Mouse (Mus musculus): ENCODE measurements around the gene Lrrc1. TPM values are rescaled to one million over a fixed set of nuclear protein-coding genes. Genes with fewer than 3 reads are reported as not detected.

The Lrrc1 gene
- polyA plus RNA-seq, 1 experiment from 2014 or later: 5.0 TPM

DNA sequence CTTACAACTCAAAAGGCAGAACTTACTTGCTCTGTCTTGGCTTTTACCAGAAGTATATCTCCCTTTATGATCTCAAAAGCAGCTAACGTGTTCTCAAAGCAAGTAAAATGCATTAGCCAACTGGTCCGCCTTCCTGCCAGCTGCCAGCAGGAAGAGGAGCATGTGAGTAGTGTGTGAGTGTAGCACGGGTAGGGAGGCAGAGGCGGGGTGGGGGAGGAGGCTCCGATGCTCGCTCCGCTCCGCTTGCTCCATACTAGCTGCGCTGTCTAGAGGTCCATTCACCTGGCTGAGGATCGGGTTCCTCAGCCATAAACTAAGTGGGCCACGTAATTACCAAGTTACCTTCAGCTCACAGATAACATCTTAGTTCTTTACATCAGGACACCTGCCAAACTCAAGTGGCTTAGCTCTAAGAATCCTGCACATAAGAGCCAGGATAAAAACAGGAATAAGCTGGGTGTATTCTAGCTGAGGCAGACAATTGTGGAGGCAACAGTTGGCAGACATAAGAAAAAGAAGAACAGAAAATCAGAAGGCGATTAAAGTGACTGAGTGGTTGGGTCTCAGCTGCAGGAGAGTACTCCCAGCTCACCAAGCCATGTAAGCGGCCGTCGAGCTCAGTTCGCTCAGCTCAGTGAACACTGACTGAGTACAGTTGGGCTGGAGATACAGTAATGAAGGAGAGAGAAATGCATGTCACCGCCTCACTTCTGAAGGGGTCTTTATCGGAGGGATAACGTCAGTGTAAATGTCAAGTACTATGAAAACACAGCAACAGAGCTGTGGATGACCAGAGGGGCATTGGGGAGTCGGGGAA, 74.7 kb downstream of the Lrrc1 start:
- Histone ChIP-seq H3K4me1 (ENCODE audit: control insufficient read depth, insufficient read depth, low read length) (no peaks in the 10 kb centered on the region; the same call in 1 of the 2 replicates), H3K9me3 (ENCODE audit: control insufficient read depth, low read length) (no peaks in the 10 kb centered on the region), H3K27ac (ENCODE audit: low read depth, low read length) (no peak overlapping the region), H3K9ac (ENCODE audit: low read length) (no peak overlapping the region), H3K4me3 (ENCODE audit: low read depth, low read length) (no peak overlapping the region), H3K36me3 (ENCODE audit: control insufficient read depth, insufficient read depth, low read length) (no peaks in the 10 kb centered on the region), H3K27me3 (ENCODE audit: control insufficient read depth, insufficient read depth, low read length) (no peaks in the 10 kb centered on the region), H3K4me2 (no peak overlapping the region)
- ATAC-seq (ENCODE audit: low FRiP score): 0 out of 2 replicates have a peak, but pooled peaks have one; percentile 57
- peak; percentile 57 for DNase-seq (ENCODE audit: low spot score, missing footprints)
- WGBS: 83% methylated on average over 20 of the region's 20 CpGs

- no peak for DNase-seq (ENCODE audit: low spot score, missing footprints)
- 87% methylated on average over 5 of the region's 5 CpGs for WGBS
- no peak for ATAC-seq (ENCODE audit: low FRiP score)
- no peaks in the 10 kb centered on the region for H3K9me3 ChIP-seq (ENCODE audit: control insufficient read depth, low read length)
- H3K27ac ChIP-seq (ENCODE audit: low read depth, low read length): no peak overlapping the region
- no peaks in the 10 kb centered on the region for H3K27me3 ChIP-seq (ENCODE audit: control insufficient read depth, insufficient read depth, low read length)
- no peak overlapping the region for H3K4me3 ChIP-seq (ENCODE audit: low read depth, low read length)
- H3K36me3 ChIP-seq (ENCODE audit: control insufficient read depth, insufficient read depth, low read length): no peaks in the 10 kb centered on the region
- H3K9ac ChIP-seq (ENCODE audit: low read length): no peak overlapping the region
- H3K4me1 ChIP-seq (ENCODE audit: control insufficient read depth, insufficient read depth, low read length): no peaks in the 10 kb centered on the region; the same call in 1 of the 2 replicates
- no peak overlapping the region for H3K4me2 ChIP-seq
Measured at GRCm38 (mm10) chr9:77466926-77467325, 77.7 kb downstream of the Lrrc1 start.

- Histone ChIP-seq H3K36me3 (ENCODE audit: control insufficient read depth, insufficient read depth, low read length) (no peaks in the 10 kb centered on the region), H3K27ac (ENCODE audit: low read depth, low read length) (no peak overlapping the region), H3K9ac (ENCODE audit: low read length) (no peak overlapping the region), H3K4me2 (no peak overlapping the region), H3K4me1 (ENCODE audit: control insufficient read depth, insufficient read depth, low read length) (no peaks in the 10 kb centered on the region; the same call in 1 of the 2 replicates), H3K27me3 (ENCODE audit: control insufficient read depth, insufficient read depth, low read length) (no peaks in the 10 kb centered on the region), H3K9me3 (ENCODE audit: control insufficient read depth, low read length) (no peaks in the 10 kb centered on the region), H3K4me3 (ENCODE audit: low read depth, low read length) (no peak overlapping the region)
- DNase-seq (ENCODE audit: low spot score, missing footprints) (no peak), ATAC-seq (ENCODE audit: low FRiP score) (no peak)
- 84% methylated on average over 11 of the region's 11 CpGs for WGBS
Measured at GRCm38 (mm10) chr9:77465401-77465800, 79.3 kb downstream of the Lrrc1 start.

DNA sequence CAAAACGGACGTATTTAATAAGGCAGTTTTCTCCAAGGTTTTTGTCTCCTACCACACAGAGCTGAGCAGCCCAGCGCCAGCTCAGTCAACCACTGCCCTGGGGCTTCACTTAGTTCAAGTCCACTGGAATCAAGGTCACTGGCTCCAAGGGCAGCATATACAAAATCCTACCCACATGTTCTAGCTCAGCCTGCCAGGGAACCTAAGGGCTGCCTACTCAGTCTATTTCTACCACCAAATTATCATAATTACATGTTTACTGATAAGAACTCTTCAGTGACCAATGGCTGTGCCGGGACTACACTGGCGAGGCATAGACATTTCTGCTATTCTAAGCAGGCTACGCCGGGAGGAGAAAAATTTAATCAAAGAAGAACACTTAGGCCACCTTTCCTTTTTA, 80.8 kb downstream of the Lrrc1 start:
- Histone ChIP-seq H3K4me1 (ENCODE audit: control insufficient read depth, insufficient read depth, low read length) (no peaks in the 10 kb centered on the region), H3K36me3 (ENCODE audit: control insufficient read depth, insufficient read depth, low read length) (no peaks in the 10 kb centered on the region), H3K27ac (ENCODE audit: low read depth, low read length) (no peak overlapping the region), H3K4me3 (ENCODE audit: low read depth, low read length) (no peak overlapping the region), H3K4me2 (no peak overlapping the region), H3K27me3 (ENCODE audit: control insufficient read depth, insufficient read depth, low read length) (no peaks in the 10 kb centered on the region), H3K9ac (ENCODE audit: low read length) (no peak overlapping the region), H3K9me3 (ENCODE audit: control insufficient read depth, low read length) (no peaks in the 10 kb centered on the region)
- no peak; the same call in 1 of the 2 replicates for ATAC-seq (ENCODE audit: low FRiP score)
- DNase-seq (ENCODE audit: low spot score, missing footprints): no peak
- WGBS: 88% methylated on average over 7 of the region's 7 CpGs

DNA sequence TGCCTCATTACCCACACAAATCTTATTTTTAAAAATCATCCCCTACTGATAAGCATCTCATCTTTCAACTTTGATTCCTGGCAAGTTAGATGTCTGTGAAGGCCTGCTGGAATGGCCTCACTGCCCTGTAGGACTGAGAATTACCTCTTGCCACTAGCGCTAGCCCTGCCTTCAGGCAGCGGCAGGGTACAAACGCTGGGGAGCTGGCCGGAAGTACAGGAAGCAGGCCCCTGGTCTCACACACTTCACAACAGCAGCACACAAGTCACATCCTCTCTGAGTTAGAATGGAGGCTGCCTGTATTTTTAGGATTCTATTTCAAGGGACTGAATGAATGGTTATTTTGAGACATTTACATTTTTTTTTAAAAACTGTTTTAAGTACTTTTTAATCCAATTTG, 81.5 kb downstream of the Lrrc1 start:
- no peaks in the 10 kb centered on the region for H3K9me3 ChIP-seq (ENCODE audit: control insufficient read depth, low read length)
- no peak overlapping the region for H3K4me3 ChIP-seq (ENCODE audit: low read depth, low read length)
- WGBS: 71% methylated on average over 4 of the region's 4 CpGs
- DNase-seq (ENCODE audit: low spot score, missing footprints): no peak
- H3K27me3 ChIP-seq (ENCODE audit: control insufficient read depth, insufficient read depth, low read length): no peaks in the 10 kb centered on the region
- no peaks in the 10 kb centered on the region for H3K36me3 ChIP-seq (ENCODE audit: control insufficient read depth, insufficient read depth, low read length)
- no peak overlapping the region for H3K27ac ChIP-seq (ENCODE audit: low read depth, low read length)
- H3K4me2 ChIP-seq: no peak overlapping the region
- H3K4me1 ChIP-seq (ENCODE audit: control insufficient read depth, insufficient read depth, low read length): no peaks in the 10 kb centered on the region
- no peak overlapping the region for H3K9ac ChIP-seq (ENCODE audit: low read length)
- ATAC-seq (ENCODE audit: low FRiP score): no peak

DNA sequence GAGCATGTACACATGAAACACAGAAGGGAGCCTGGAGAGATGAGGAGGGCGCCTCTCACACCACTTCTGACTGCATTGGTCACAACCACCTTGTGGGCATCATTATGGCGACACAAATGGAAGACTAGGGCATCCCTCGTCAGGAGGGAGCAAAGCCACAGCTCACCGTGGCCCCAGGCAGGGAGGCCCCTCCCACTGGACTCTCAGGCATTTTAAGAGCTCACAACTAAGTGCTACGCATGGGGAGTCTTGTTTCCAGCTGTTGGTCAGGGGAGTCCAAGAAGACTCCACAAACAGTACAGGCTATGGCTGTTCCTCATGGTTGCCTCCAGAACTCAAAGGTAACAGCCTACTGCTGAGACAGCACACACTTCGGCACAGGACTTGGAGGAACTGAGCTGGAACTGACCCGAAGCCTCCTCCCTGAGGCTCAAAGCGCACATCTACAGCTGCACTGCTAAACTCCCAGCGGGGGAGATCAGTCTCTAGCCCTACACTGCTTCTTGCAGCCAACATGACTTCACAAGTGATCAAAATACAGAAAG, 83.2 kb downstream of the Lrrc1 start:
- no peak for ATAC-seq (ENCODE audit: low FRiP score)
- H3K36me3 ChIP-seq (ENCODE audit: control insufficient read depth, insufficient read depth, low read length): no peaks in the 10 kb centered on the region
- no peak overlapping the region for H3K4me3 ChIP-seq (ENCODE audit: low read depth, low read length)
- H3K4me1 ChIP-seq (ENCODE audit: control insufficient read depth, insufficient read depth, low read length): no peaks in the 10 kb centered on the region
- no peak overlapping the region for H3K9ac ChIP-seq (ENCODE audit: low read length)
- no peak overlapping the region for H3K4me2 ChIP-seq
- 72% methylated on average over 9 of the region's 9 CpGs for WGBS
- no peaks in the 10 kb centered on the region for H3K27me3 ChIP-seq (ENCODE audit: control insufficient read depth, insufficient read depth, low read length)
- H3K27ac ChIP-seq (ENCODE audit: low read depth, low read length): no peak overlapping the region
- no peak for DNase-seq (ENCODE audit: low spot score, missing footprints)
- H3K9me3 ChIP-seq (ENCODE audit: control insufficient read depth, low read length): no peaks in the 10 kb centered on the region

DNA sequence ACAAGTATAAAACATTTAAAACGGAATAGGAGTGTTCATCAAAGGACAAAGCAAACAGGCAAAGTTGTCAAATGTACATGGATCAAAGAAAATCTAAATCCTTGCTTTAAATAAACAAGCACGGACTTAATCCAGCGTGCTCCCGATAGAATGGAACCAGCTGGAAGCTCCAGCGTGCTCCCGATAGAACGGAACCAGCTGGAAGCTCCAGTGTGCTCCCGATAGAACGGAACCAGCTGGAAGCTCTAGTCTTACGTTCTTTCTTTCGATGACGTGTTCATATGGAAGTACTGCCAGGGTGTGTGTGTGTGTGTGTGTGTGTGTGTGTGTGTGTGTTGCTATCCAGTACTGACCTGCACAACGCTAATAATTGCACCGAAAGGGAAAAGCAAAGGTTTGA, 84.3 kb downstream of the Lrrc1 start:
- DNase-seq (ENCODE audit: low spot score, missing footprints) (no peak), ATAC-seq (ENCODE audit: low FRiP score) (no peak)
- H3K4me1 ChIP-seq (ENCODE audit: control insufficient read depth, insufficient read depth, low read length): no peaks in the 10 kb centered on the region
- no peaks in the 10 kb centered on the region for H3K36me3 ChIP-seq (ENCODE audit: control insufficient read depth, insufficient read depth, low read length)
- 87% methylated on average over 14 of the region's 14 CpGs for WGBS
- H3K27me3 ChIP-seq (ENCODE audit: control insufficient read depth, insufficient read depth, low read length): no peaks in the 10 kb centered on the region
- no peak overlapping the region for H3K27ac ChIP-seq (ENCODE audit: low read depth, low read length)
- H3K4me2 ChIP-seq: no peak overlapping the region
- no peak overlapping the region for H3K4me3 ChIP-seq (ENCODE audit: low read depth, low read length)
- no peak overlapping the region for H3K9ac ChIP-seq (ENCODE audit: low read length)
- H3K9me3 ChIP-seq (ENCODE audit: control insufficient read depth, low read length): no peaks in the 10 kb centered on the region

DNA sequence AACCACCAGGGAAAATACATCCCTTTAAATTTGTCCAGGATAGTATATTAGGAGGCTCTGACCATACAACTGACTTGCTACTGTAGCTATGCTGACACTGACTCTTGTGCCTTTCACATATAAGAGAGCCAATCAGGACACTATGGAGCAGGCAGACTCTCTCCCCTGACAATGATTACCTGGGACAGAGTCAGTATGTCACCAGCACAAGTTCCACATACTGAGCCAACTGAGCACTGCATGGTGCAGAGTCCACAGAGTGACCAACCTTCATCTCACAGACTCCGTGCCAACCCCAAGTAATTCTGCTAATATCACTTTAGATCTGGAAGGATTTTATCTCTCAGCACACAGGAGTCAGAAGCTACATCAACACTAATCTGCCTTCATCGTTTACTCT, 85.3 kb downstream of the Lrrc1 start:
- H3K4me1 ChIP-seq (ENCODE audit: control insufficient read depth, insufficient read depth, low read length): no peaks in the 10 kb centered on the region
- H3K9ac ChIP-seq (ENCODE audit: low read length): no peak overlapping the region
- ATAC-seq (ENCODE audit: low FRiP score) (no peak), DNase-seq (ENCODE audit: low spot score, missing footprints) (no peak)
- H3K4me3 ChIP-seq (ENCODE audit: low read depth, low read length): no peak overlapping the region
- H3K36me3 ChIP-seq (ENCODE audit: control insufficient read depth, insufficient read depth, low read length): no peaks in the 10 kb centered on the region
- H3K9me3 ChIP-seq (ENCODE audit: control insufficient read depth, low read length): no peaks in the 10 kb centered on the region
- H3K4me2 ChIP-seq: no peak overlapping the region
- no peak overlapping the region for H3K27ac ChIP-seq (ENCODE audit: low read depth, low read length)
- WGBS: 93% methylated on average over 2 of the region's 2 CpGs
- no peaks in the 10 kb centered on the region for H3K27me3 ChIP-seq (ENCODE audit: control insufficient read depth, insufficient read depth, low read length)

DNA sequence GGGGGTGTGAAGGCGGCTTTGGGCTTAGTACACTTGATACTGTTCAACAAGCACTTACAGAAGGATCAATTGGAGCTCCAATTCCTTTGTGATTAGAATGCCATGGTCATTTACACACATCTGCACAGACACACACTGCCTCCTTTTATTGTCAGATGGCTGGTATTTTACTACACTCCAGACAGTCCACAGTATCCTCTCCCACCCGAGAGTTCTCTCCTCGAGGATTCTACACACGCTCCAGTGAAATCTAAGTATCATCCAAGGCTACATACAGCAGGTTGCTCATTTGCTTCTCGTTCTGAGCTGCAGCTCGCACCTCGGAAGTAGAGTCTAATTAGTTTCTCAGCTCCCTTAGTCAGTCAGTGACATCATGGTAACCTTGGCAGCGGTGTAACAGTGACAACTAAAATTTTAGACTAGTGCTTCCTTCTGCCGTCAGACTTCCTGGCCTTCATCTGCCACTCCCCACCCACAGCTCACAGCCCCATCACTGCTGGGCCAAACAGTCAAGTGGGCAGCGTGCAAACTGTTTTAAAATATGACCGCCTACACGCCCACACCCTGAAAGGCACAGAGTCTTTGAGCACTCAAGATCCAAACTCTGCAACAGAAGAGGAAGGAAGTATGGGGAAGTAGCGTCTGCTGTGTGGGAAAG, 88.4 kb downstream of the Lrrc1 start:
- Histone ChIP-seq H3K36me3 (ENCODE audit: control insufficient read depth, insufficient read depth, low read length) (no peaks in the 10 kb centered on the region), H3K27me3 (ENCODE audit: control insufficient read depth, insufficient read depth, low read length) (no peaks in the 10 kb centered on the region), H3K9ac (ENCODE audit: low read length) (no peak overlapping the region), H3K27ac (ENCODE audit: low read depth, low read length) (no peak overlapping the region), H3K9me3 (ENCODE audit: control insufficient read depth, low read length) (no peaks in the 10 kb centered on the region), H3K4me1 (ENCODE audit: control insufficient read depth, insufficient read depth, low read length) (no peaks in the 10 kb centered on the region), H3K4me3 (ENCODE audit: low read depth, low read length) (no peak overlapping the region), H3K4me2 (no peak overlapping the region)
- ATAC-seq (ENCODE audit: low FRiP score) (no peak), DNase-seq (ENCODE audit: low spot score, missing footprints) (peak; percentile 35)
- 90% methylated on average over 13 of the region's 13 CpGs for WGBS

Measured in midbrain, embryonic 11.5 days (tissue).